Mouse (Mus musculus) ovary, adult 18-20 months (tissue): ENCODE data around the gene Setd2.

Experiments
- DNase-seq: peaks from one replicate; pipeline ENCODE4 v3.0.0; 2022; ENCODE audit warnings: low spot score, mixed read lengths

Gene Setd2

GRCm38 (mm10) chr9:110623416-110624195, 91.2 kb downstream of the Setd2 start:
- no peak for DNase-seq

- peak; percentile 87 for DNase-seq
Observed at GRCm38 (mm10) chr9:110624361-110625166, 92.2 kb downstream of the Setd2 start, which contains the start of gene Nradd. Gene Nradd (minus strand): TSS chr9:110624452.

- DNase-seq, result no peak
Observed at GRCm38 (mm10) chr9:110625350-110625908, 93.0 kb downstream of the Setd2 start.

- no peak for DNase-seq
Observed at GRCm38 (mm10) chr9:110630171-110630570, 97.8 kb downstream of the Setd2 start.

- no peak for DNase-seq
Observed at GRCm38 (mm10) chr9:110631191-110631590, 98.8 kb downstream of the Setd2 start.

GRCm38 (mm10) chr9:110631651-110632275, 99.4 kb downstream of the Setd2 start:
- no peak for DNase-seq

GRCm38 (mm10) chr9:110632671-110633070, 100.3 kb downstream of the Setd2 start:
- no peak for DNase-seq

GRCm38 (mm10) chr9:110633882-110634281, 101.5 kb downstream of the Setd2 start:
- no peak for DNase-seq

- DNase-seq, result peak; percentile 62
Observed at GRCm38 (mm10) chr9:110635225-110635624, 102.8 kb downstream of the Setd2 start.

GRCm38 (mm10) chr9:110638611-110639021, 106.2 kb downstream of the Setd2 start:
- DNase-seq, result no peak

GRCm38 (mm10) chr9:110641006-110641405, 108.6 kb downstream of the Setd2 start:
- no peak for DNase-seq

GRCm38 (mm10) chr9:110642812-110643524, 110.6 kb downstream of the Setd2 start:
- no peak for DNase-seq

- DNase-seq, result no peak
Observed at GRCm38 (mm10) chr9:110643787-110644186, 111.4 kb downstream of the Setd2 start.

- no peak for DNase-seq
Observed at GRCm38 (mm10) chr9:110644295-110644694, 111.9 kb downstream of the Setd2 start.

- DNase-seq, result no peak
Observed at GRCm38 (mm10) chr9:110645219-110645618, 112.8 kb downstream of the Setd2 start.

- no peak for DNase-seq
Observed at GRCm38 (mm10) chr9:110649775-110650174, 117.4 kb downstream of the Setd2 start.

- no peak for DNase-seq
Observed at GRCm38 (mm10) chr9:110651931-110652722, 119.7 kb downstream of the Setd2 start.

GRCm38 (mm10) chr9:110652963-110653654, 120.7 kb downstream of the Setd2 start:
- no peak for DNase-seq

GRCm38 (mm10) chr9:110653655-110654461, 121.5 kb downstream of the Setd2 start, which contains the start of gene Nbeal2:
Gene Nbeal2 (minus strand): TSS chr9:110654161.
- DNase-seq, result peak; percentile 93
